Mouse (Mus musculus): ENCODE measurements around the gene Abcd3. TPM values are rescaled to one million over a fixed set of nuclear protein-coding genes. Genes with fewer than 3 reads are reported as not detected.
"Not testable (repeated sequence)": the region's sequence is repeated elsewhere in the genome, so short reads cannot be mapped to it uniquely, and the experiment has no call there.

Abcd3 gene
- polyA plus RNA-seq, 1 experiment: 5.1 TPM

DNA sequence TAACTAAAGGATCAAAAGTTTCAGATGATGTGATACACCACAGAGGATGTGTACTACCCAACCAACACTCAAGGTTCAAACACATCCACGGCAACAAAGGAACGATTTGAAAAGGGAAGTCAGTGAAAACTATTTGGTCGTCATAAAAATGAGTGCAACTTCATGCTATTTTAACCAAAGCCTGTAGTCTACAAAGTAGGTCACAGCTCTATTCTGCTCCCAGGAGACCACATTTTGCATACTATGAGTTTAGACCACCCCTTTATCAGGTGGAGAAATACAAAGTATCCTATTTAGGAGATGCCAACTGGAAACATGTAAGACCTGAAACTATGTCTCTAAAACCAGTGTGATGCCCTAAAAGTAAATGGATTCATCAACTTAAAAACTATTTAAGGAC, 6.9 kb downstream of the Abcd3 start:
- Histone ChIP-seq H3K4me3 (ENCODE audit: control insufficient read depth, insufficient read depth, low read length) (no peak overlapping the region), H3K36me3 (ENCODE audit: control insufficient read depth, insufficient read depth, low read length) (no peaks in the 10 kb centered on the region), H3K4me1 (replicated peaks; ENCODE audit: control insufficient read depth, insufficient read depth, low read length) (peaks cover 2% of the 10 kb centered on the region; the same call in 1 of the 2 replicates), H3K27me3 (ENCODE audit: control insufficient read depth, insufficient read depth, low read length) (no peaks in the 10 kb centered on the region), H3K27ac (ENCODE audit: control insufficient read depth, insufficient read depth, low read length) (no peak overlapping the region)
- TF ChIP-seq CTCF (IDR thresholded peaks at IDR 0.05; ENCODE audit: borderline replicate concordance, control insufficient read depth, extremely low read depth, insufficient read depth, low read length, poor library complexity) (no peak), POLR2A (IDR thresholded peaks at IDR 0.05; ENCODE audit: control insufficient read depth, extremely low read depth, insufficient read depth, low read length, poor library complexity) (no peak)
- DNase-seq: no peak
- 3% methylated on average over 3 of the region's 3 CpGs for WGBS

DNA sequence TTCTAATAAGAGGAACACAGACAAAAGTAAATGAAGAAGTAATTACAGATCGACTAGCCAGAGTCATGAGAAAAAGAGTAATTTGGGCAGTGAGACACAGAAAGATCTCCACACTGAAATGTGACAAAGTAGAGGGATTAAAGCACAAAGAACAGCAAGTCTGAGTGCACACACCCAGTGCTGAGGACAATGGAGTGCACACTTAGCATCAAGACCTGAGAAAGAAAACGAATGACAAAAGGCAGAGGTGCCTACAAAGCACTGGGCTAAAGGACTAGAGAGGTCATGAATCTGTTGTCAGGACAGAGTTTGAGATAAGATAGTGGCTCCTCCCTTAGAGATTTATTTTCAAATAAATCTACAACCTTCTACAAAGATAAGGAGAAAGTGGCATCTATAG, 20.9 kb downstream of the Abcd3 start:
- no peaks in the 10 kb centered on the region for H3K4me1 ChIP-seq (replicated peaks; ENCODE audit: control insufficient read depth, insufficient read depth, low read length)
- H3K4me3 ChIP-seq (ENCODE audit: control insufficient read depth, insufficient read depth, low read length): no peak overlapping the region
- no peak for TF ChIP-seq CTCF (IDR thresholded peaks at IDR 0.05; ENCODE audit: borderline replicate concordance, control insufficient read depth, extremely low read depth, insufficient read depth, low read length, poor library complexity)
- TF ChIP-seq POLR2A (IDR thresholded peaks at IDR 0.05; ENCODE audit: control insufficient read depth, extremely low read depth, insufficient read depth, low read length, poor library complexity): no peak
- H3K27me3 ChIP-seq (ENCODE audit: control insufficient read depth, insufficient read depth, low read length): no peaks in the 10 kb centered on the region
- WGBS: 88% methylated on average over 2 of the region's 2 CpGs
- no peak for DNase-seq
- no peak overlapping the region for H3K27ac ChIP-seq (ENCODE audit: control insufficient read depth, insufficient read depth, low read length)
- H3K36me3 ChIP-seq (ENCODE audit: control insufficient read depth, insufficient read depth, low read length): no peaks in the 10 kb centered on the region

DNA sequence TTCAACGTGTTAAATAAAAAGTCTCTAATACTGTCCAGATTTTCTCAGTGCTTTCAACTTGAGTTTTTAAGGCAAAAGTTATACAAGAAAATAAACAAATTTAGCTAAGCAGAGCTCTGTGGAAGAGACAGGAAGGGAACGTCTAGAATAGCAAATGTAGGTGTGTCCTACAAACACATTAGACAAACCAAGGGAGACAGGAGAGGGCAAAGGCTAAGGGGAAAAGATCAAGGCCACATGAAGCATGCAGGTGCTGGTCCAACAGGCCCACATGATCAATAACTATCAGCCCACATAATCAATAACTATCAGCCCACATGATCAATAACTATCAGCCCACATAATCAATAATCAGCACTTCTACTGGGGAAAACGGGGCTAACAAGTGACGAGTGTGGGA, 22.9 kb downstream of the Abcd3 start:
- DNase-seq: no peak
- WGBS: 94% methylated on average over 4 of the region's 4 CpGs
- TF ChIP-seq POLR2A (IDR thresholded peaks at IDR 0.05; ENCODE audit: control insufficient read depth, extremely low read depth, insufficient read depth, low read length, poor library complexity) (no peak), CTCF (IDR thresholded peaks at IDR 0.05; ENCODE audit: borderline replicate concordance, control insufficient read depth, extremely low read depth, insufficient read depth, low read length, poor library complexity) (no peak)

DNA sequence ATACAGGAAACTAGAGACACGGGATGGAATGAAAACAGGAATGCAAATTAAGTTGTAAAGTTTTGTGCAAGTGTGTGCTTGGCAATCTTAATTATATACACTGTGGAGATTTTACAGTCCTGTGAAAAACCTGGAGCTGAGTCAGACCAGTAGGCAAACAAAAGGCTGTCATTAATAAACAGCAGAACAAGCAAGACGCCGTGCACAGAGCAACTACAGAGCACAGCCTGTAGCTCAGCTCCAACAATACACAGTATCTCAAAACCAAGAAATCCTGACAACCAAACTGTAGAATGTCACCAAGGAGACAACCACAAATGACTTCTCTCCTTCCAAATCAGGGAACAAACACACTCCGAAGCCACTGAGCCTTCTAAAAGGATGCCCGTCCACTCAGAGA, 24.7 kb downstream of the Abcd3 start:
- H3K27ac ChIP-seq (ENCODE audit: control insufficient read depth, insufficient read depth, low read length): no peak overlapping the region
- no peak for TF ChIP-seq POLR2A (IDR thresholded peaks at IDR 0.05; ENCODE audit: control insufficient read depth, extremely low read depth, insufficient read depth, low read length, poor library complexity)
- no peak for TF ChIP-seq CTCF (IDR thresholded peaks at IDR 0.05; ENCODE audit: borderline replicate concordance, control insufficient read depth, extremely low read depth, insufficient read depth, low read length, poor library complexity)
- no peaks in the 10 kb centered on the region for H3K27me3 ChIP-seq (ENCODE audit: control insufficient read depth, insufficient read depth, low read length)

More for the DNA sequence above, 22.9 kb downstream of the Abcd3 start:
- Histone ChIP-seq H3K27me3 (ENCODE audit: control insufficient read depth, insufficient read depth, low read length) (no peaks in the 10 kb centered on the region), H3K36me3 (ENCODE audit: control insufficient read depth, insufficient read depth, low read length) (no peaks in the 10 kb centered on the region), H3K4me3 (ENCODE audit: control insufficient read depth, insufficient read depth, low read length) (no peak overlapping the region), H3K27ac (ENCODE audit: control insufficient read depth, insufficient read depth, low read length) (no peak overlapping the region), H3K4me1 (replicated peaks; ENCODE audit: control insufficient read depth, insufficient read depth, low read length) (no peaks in the 10 kb centered on the region)

DNA sequence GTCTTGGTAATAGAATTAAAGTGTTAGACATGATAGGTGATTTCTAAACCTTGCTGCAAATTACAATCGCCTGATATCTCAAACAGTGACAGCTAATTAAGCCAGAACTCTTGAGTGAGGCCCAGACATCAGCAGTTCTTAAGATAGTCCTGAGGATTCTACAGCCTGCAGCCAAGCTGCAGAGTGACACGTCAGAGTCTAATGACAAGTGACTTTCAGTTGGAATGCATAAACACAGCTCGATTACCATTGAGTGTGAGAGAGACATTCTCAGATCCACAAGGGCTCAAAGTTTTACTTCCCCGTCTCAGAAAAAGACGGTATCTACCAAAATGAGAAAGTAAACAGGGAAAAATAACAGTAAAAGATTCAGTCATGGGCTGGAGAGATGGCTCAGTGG, 25.3 kb downstream of the Abcd3 start:
- DNase-seq: no peak
- Histone ChIP-seq H3K27ac (ENCODE audit: control insufficient read depth, insufficient read depth, low read length) (no peak overlapping the region), H3K36me3 (ENCODE audit: control insufficient read depth, insufficient read depth, low read length) (no peaks in the 10 kb centered on the region), H3K4me3 (ENCODE audit: control insufficient read depth, insufficient read depth, low read length) (no peak overlapping the region), H3K4me1 (replicated peaks; ENCODE audit: control insufficient read depth, insufficient read depth, low read length) (no peaks in the 10 kb centered on the region), H3K27me3 (ENCODE audit: control insufficient read depth, insufficient read depth, low read length) (no peaks in the 10 kb centered on the region)
- WGBS: 94% methylated on average over 5 of the region's 5 CpGs
- TF ChIP-seq CTCF (IDR thresholded peaks at IDR 0.05; ENCODE audit: borderline replicate concordance, control insufficient read depth, extremely low read depth, insufficient read depth, low read length, poor library complexity) (no peak), POLR2A (IDR thresholded peaks at IDR 0.05; ENCODE audit: control insufficient read depth, extremely low read depth, insufficient read depth, low read length, poor library complexity) (no peak)

More for the DNA sequence above, 24.7 kb downstream of the Abcd3 start:
- H3K4me1 ChIP-seq (replicated peaks; ENCODE audit: control insufficient read depth, insufficient read depth, low read length): no peaks in the 10 kb centered on the region
- H3K4me3 ChIP-seq (ENCODE audit: control insufficient read depth, insufficient read depth, low read length): no peak overlapping the region
- WGBS: 94% methylated on average over 5 of the region's 5 CpGs
- no peaks in the 10 kb centered on the region for H3K36me3 ChIP-seq (ENCODE audit: control insufficient read depth, insufficient read depth, low read length)
- DNase-seq: no peak

DNA sequence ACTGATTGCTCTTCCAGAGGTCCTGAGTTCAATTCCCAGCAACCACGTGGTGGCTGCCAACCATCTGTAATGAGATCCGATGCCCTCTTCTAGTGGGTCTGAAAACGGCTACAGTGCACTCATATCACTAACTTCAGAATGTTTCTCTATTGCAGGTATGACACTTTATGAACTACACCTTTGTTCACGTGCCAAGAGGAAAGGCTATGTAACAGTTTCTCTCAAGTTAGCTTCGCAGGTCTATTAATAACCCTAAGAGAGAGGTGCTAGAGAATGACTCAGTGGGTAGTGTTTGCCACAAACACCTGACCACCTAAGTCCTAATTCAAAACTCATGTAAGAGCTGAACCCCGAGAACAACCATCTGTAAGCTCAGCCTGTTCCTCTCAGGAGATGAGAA, 32.1 kb downstream of the Abcd3 start:
- Histone ChIP-seq H3K27me3 (ENCODE audit: control insufficient read depth, insufficient read depth, low read length) (no peaks in the 10 kb centered on the region), H3K27ac (ENCODE audit: control insufficient read depth, insufficient read depth, low read length) (no peak overlapping the region), H3K4me1 (replicated peaks; ENCODE audit: control insufficient read depth, insufficient read depth, low read length) (no peaks in the 10 kb centered on the region), H3K36me3 (ENCODE audit: control insufficient read depth, insufficient read depth, low read length) (no peaks in the 10 kb centered on the region), H3K4me3 (ENCODE audit: control insufficient read depth, insufficient read depth, low read length) (no peak overlapping the region)
- TF ChIP-seq CTCF (IDR thresholded peaks at IDR 0.05; ENCODE audit: borderline replicate concordance, control insufficient read depth, extremely low read depth, insufficient read depth, low read length, poor library complexity) (no peak), POLR2A (IDR thresholded peaks at IDR 0.05; ENCODE audit: control insufficient read depth, extremely low read depth, insufficient read depth, low read length, poor library complexity) (no peak)
- 91% methylated on average over 6 of the region's 6 CpGs for WGBS
- no peak for DNase-seq

DNA sequence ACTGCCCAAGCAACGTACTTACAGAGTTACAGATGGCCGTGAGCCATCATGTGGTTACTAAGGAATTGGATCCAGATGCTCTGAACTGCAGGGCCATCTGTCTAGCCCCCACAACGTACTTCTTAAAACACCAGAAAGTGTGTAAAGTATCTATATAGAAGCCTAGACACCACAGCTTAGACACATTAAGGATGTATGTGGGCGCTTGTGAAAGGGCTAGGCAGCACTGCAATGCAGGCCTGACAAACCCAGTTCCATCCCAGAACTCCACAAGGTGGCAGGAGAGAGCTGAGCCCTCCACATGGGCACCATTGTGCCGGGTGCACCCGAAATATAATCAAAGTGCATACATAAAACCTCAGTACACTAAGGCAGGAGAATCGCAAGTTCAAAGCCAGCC, 37.2 kb downstream of the Abcd3 start:
- peak; percentile 52 for DNase-seq
- Histone ChIP-seq H3K27me3 (ENCODE audit: control insufficient read depth, insufficient read depth, low read length) (no peaks in the 10 kb centered on the region), H3K27ac (ENCODE audit: control insufficient read depth, insufficient read depth, low read length) (no peak overlapping the region), H3K4me3 (ENCODE audit: control insufficient read depth, insufficient read depth, low read length) (no peak overlapping the region), H3K4me1 (replicated peaks; ENCODE audit: control insufficient read depth, insufficient read depth, low read length) (no peaks in the 10 kb centered on the region), H3K36me3 (ENCODE audit: control insufficient read depth, insufficient read depth, low read length) (peaks cover 10% of the 10 kb centered on the region)
- TF ChIP-seq CTCF (IDR thresholded peaks at IDR 0.05; ENCODE audit: borderline replicate concordance, control insufficient read depth, extremely low read depth, insufficient read depth, low read length, poor library complexity) (peak; percentile 67; the same call in 1 of the 2 replicates), POLR2A (IDR thresholded peaks at IDR 0.05; ENCODE audit: control insufficient read depth, extremely low read depth, insufficient read depth, low read length, poor library complexity) (no peak)
- 74% methylated on average over 7 of the region's 7 CpGs for WGBS

DNA sequence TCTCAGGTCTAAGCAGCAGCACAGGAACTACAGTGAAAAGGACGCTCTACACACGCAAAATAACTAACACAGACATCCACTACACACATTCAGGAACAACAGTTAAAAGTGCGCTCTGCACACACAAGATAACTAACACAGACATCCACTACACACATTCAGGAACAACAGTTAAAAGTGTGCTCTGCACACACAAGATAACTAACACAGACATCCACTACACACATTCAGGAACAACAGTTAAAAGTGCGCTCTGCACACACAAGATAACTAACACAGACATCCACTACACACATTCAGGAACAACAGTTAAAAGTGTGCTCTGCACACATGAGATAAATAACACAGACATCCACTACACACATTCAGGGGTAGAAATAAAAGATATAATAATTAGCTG, 41.8 kb downstream of the Abcd3 start:
- WGBS: 95% methylated on average over 4 of the region's 4 CpGs
- H3K36me3 ChIP-seq (ENCODE audit: control insufficient read depth, insufficient read depth, low read length): peaks cover 19% of the 10 kb centered on the region
- H3K27ac ChIP-seq (ENCODE audit: control insufficient read depth, insufficient read depth, low read length); H3K4me1 ChIP-seq (replicated peaks; ENCODE audit: control insufficient read depth, insufficient read depth, low read length); DNase-seq; H3K4me3 ChIP-seq (ENCODE audit: control insufficient read depth, insufficient read depth, low read length); H3K27me3 ChIP-seq (ENCODE audit: control insufficient read depth, insufficient read depth, low read length): not testable (repeated sequence)

Measured in thymus, adult 2 months (tissue).